Mouse (Mus musculus): ENCODE measurements around the gene Syvn1.

The Syvn1 gene

GRCm38 (mm10) chr19:6067724-6068415 lies 21.5 kb downstream of the Syvn1 start, which contains the start of gene Tm7sf2:
Tm7sf2 (minus strand) TSS chr19:6068373.
- DNase-seq (ENCODE audit: extremely low read depth, low read depth): peak; percentile 82

- no peak for DNase-seq (ENCODE audit: extremely low read depth, low read depth)
These were observed 22.6 kb downstream of the Syvn1 start for GRCm38 (mm10) chr19:6068951-6069350.

GRCm38 (mm10) chr19:6069851-6070250 lies 23.5 kb downstream of the Syvn1 start:
- DNase-seq (ENCODE audit: extremely low read depth, low read depth): no peak

GRCm38 (mm10) chr19:6070571-6071250 lies 24.3 kb downstream of the Syvn1 start:
- DNase-seq (ENCODE audit: extremely low read depth, low read depth): no peak

GRCm38 (mm10) chr19:6071261-6071660 lies 24.9 kb downstream of the Syvn1 start:
- DNase-seq (ENCODE audit: extremely low read depth, low read depth): no peak

- DNase-seq (ENCODE audit: extremely low read depth, low read depth): no peak
These were observed 27.5 kb downstream of the Syvn1 start for GRCm38 (mm10) chr19:6073889-6074288.

- DNase-seq (ENCODE audit: extremely low read depth, low read depth): peak; percentile 93
These were observed 30.4 kb downstream of the Syvn1 start, which contains the start of gene Vps51 for GRCm38 (mm10) chr19:6076564-6077393. Vps51 (minus strand) TSS chr19:6077231.

- no peak for DNase-seq (ENCODE audit: extremely low read depth, low read depth)
These were observed 33.7 kb downstream of the Syvn1 start, which contains the start of gene Tmem262 for GRCm38 (mm10) chr19:6079983-6080480. Tmem262 (plus strand) TSS chr19:6080033.

GRCm38 (mm10) chr19:6082156-6082555 lies 35.8 kb downstream of the Syvn1 start, which contains the start of gene Gm28374:
Gm28374 (minus strand) TSS chr19:6082256.
- no peak for DNase-seq (ENCODE audit: extremely low read depth, low read depth)

GRCm38 (mm10) chr19:6084478-6085248 lies 38.3 kb downstream of the Syvn1 start, which contains the start of the genes Zfpl1 and Cdca5:
Zfpl1 (minus strand) TSS chr19:6084956.
Cdca5 (plus strand) TSS chr19:6084983.
- peak; percentile 98 for DNase-seq (ENCODE audit: extremely low read depth, low read depth)

- DNase-seq (ENCODE audit: extremely low read depth, low read depth): peak; percentile 82
These were observed 39.1 kb downstream of the Syvn1 start for GRCm38 (mm10) chr19:6085417-6085879.

- no peak for DNase-seq (ENCODE audit: extremely low read depth, low read depth)
These were observed 42.5 kb downstream of the Syvn1 start for GRCm38 (mm10) chr19:6088841-6089240.

- no peak for DNase-seq (ENCODE audit: extremely low read depth, low read depth)
These were observed 47.7 kb downstream of the Syvn1 start, which contains the start of gene AC131692.1 for GRCm38 (mm10) chr19:6094119-6094518. AC131692.1 (plus strand) TSS chr19:6094419.

- no peak for DNase-seq (ENCODE audit: extremely low read depth, low read depth)
These were observed 51.5 kb downstream of the Syvn1 start for GRCm38 (mm10) chr19:6097847-6098246.

GRCm38 (mm10) chr19:6101186-6101585 lies 54.8 kb downstream of the Syvn1 start:
- DNase-seq (ENCODE audit: extremely low read depth, low read depth): no peak

GRCm38 (mm10) chr19:6102169-6102853 lies 55.9 kb downstream of the Syvn1 start:
- no peak for DNase-seq (ENCODE audit: extremely low read depth, low read depth)
